Mouse (Mus musculus) intestine, postnatal 0 days (tissue): ENCODE data around the gene Vps33b. TPM values are rescaled to one million over a fixed set of nuclear protein-coding genes. Genes with fewer than 3 reads are reported as not detected.

Source experiments
- ATAC-seq: fragments of 200-750 bp; cut with Nextera tagmentation; 2 replicates; pipeline ENCODE4 v1.8.0; 2017; ENCODE audit warnings: mild to moderate bottlenecking, moderate TSS enrichment, moderate library complexity
- H3K27ac ChIP-seq: fragments of 300-500 bp; sonication (generic); 2 replicates; pipeline ENCODE4 v1.5.1; 2014; ENCODE audit warnings: mild to moderate bottlenecking, low read depth, low read length, moderate library complexity
- H3K27me3 ChIP-seq: fragments of 300-500 bp; sonication (generic); replicated peaks from 2 replicates; pipeline ENCODE4 v1.6.1; 2014; ENCODE audit warnings: low read length, mixed read lengths; ENCODE audit not compliant: control insufficient read depth, insufficient read depth
- H3K36me3 ChIP-seq: fragments of 300-500 bp; sonication (generic); 2 replicates; pipeline ENCODE4 v1.6.1; 2014; ENCODE audit warnings: mild to moderate bottlenecking, moderate library complexity; ENCODE audit not compliant: control insufficient read depth, insufficient read depth
- H3K4me1 ChIP-seq: fragments of 300-500 bp; sonication (generic); replicated peaks from 2 replicates; pipeline ENCODE4 v1.6.1; 2014; ENCODE audit warnings: antibody characterized with exemption, low read length, mixed read lengths; ENCODE audit not compliant: control insufficient read depth, insufficient read depth
- H3K4me2 ChIP-seq: fragments of 300-500 bp; sonication (generic); replicated peaks from 2 replicates; pipeline ENCODE4 v1.6.1; 2014; ENCODE audit warnings: low read depth, mild to moderate bottlenecking, moderate library complexity
- H3K4me3 ChIP-seq: fragments of 300-500 bp; sonication (generic); 2 replicates; pipeline ENCODE4 v1.5.1; 2014; ENCODE audit warnings: low read depth, low read length
- H3K9ac ChIP-seq: fragments of 300-500 bp; sonication (generic); 2 replicates; pipeline ENCODE4 v1.6.1; 2014; ENCODE audit warnings: mild to moderate bottlenecking, low read depth, low read length
- H3K9me3 ChIP-seq: fragments of 300-500 bp; sonication (generic); 2 replicates; pipeline ENCODE4 v1.6.1; 2016; ENCODE audit warnings: mixed run types; ENCODE audit not compliant: control insufficient read depth
- CTCF ChIP-seq: sonication (generic); IDR thresholded peaks from 2 replicates; pipeline ENCODE4 v1.5.1; 2016; ENCODE audit warnings: low read depth, mild to moderate bottlenecking, control low read depth, antibody characterized with exemption, moderate library complexity
- WGBS: fragments of 180-500 bp; shearing (Covaris S2); extraction: QIAGEN DNeasy Blood & Tissue Kit; methylation state at CpG from one replicate; pipeline ENCODE4 v1.1.7; 2014; 5-methylcytosine and 5-hydroxymethylcytosine counted together
- polyA plus RNA-seq: library from polyadenylated mRNA; unstranded; fragments of >200 nt; fragmentation: Nextera tagmentation; extraction: Ambion mirVana; gene quantifications from 2 replicates; pipeline ENCODE4 v1.2.1, GENCODE M21; 2015

Gene Vps33b
- polyA plus RNA-seq, 1 experiment from 2014 or later, result 12.9 TPM

DNA sequence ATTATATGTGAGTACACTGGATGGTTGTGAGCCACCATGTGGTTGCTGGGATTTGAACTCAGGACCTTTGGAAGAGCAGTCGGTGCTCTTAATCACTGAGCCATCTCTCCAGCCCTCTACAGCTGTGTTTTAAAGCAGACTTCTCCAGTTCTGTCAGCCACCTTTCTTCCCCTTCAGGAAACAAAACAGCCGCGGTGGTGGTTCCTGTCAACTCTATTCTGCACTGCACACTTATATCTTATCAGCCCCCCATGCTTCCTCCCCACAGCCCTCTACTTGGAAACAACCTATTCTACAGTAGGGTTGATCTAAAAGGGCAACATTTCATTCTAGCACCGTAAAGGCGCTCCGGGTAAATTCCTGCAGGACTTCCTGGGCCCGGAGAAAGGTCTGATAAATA, 22.6 kb upstream of the Vps33b start:
- TF ChIP-seq CTCF, result no peak
- 45% methylated on average over 7 of the region's 7 CpGs for WGBS
- Histone ChIP-seq H3K9ac (peak overlapping the region; percentile 46; the same call in 1 of the 2 replicates), H3K4me1 (no peaks in the 10 kb centered on the region), H3K27ac (0 out of 2 replicates have a peak overlapping the region, but pooled peaks have one; percentile 10), H3K4me3 (peak overlapping the region; percentile 51), H3K9me3 (no peaks in the 10 kb centered on the region), H3K27me3 (no peaks in the 10 kb centered on the region), H3K4me2 (peak overlapping the region; percentile 60), H3K36me3 (no peaks in the 10 kb centered on the region)
- ATAC-seq, result no peak

DNA sequence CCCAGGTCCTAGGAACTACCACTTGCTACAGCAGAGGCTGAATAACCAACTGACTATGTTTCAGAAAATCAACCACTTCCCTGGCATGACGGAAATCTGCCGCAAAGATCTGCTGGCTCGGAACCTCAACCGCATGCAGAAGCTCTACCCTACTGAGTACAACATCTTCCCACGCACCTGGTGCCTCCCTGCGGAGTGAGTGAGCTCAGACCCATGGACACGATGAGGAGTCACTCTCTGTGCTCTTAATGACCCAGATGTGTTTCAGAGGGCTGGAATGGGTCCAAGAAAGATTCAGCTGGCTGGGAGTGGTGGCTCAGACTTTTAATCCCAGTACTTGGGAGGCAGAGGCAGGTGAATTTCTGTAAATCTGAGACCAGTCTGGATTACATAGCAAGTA, 17.0 kb upstream of the Vps33b start:
- no peak overlapping the region for H3K9ac ChIP-seq
- no peak overlapping the region for H3K4me3 ChIP-seq
- H3K36me3 ChIP-seq, result no peaks in the 10 kb centered on the region
- ATAC-seq, result no peak
- no peaks in the 10 kb centered on the region for H3K27me3 ChIP-seq
- no peaks in the 10 kb centered on the region for H3K9me3 ChIP-seq
- no peaks in the 10 kb centered on the region; the same call in 1 of the 2 replicates for H3K4me1 ChIP-seq
- H3K4me2 ChIP-seq, result no peak overlapping the region
- 79% methylated on average over 7 of the region's 7 CpGs for whole genome bisulfite sequencing
- H3K27ac ChIP-seq, result no peak overlapping the region
- TF ChIP-seq CTCF, result no peak

DNA sequence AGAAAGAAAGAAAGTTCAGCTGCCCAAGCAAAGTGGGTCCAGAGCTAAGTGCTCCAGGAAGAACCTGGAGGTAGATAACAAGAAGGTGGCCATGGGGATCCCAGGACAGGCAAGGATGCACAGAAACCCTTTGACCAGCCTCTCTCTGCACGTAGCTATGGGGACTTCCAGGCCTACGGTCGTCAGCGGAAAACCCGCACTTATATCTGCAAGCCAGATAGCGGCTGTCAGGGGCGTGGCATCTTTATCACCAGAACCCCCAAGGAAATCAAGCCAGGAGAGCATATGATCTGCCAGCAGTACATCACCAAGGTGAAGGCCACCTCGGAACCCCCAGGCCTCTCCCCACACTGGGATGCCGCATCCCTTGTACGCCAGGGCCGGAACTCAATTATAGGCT, 16.6 kb upstream of the Vps33b start:
- no peak for TF ChIP-seq CTCF
- Histone ChIP-seq H3K36me3 (no peaks in the 10 kb centered on the region), H3K4me1 (no peaks in the 10 kb centered on the region; the same call in 1 of the 2 replicates), H3K9me3 (no peaks in the 10 kb centered on the region), H3K27me3 (no peaks in the 10 kb centered on the region), H3K4me2 (no peak overlapping the region), H3K27ac (no peak overlapping the region), H3K9ac (no peak overlapping the region), H3K4me3 (no peak overlapping the region)
- WGBS, result 67% methylated on average over 11 of the region's 11 CpGs
- ATAC-seq, result no peak

GRCm38 (mm10) chr7:80255981-80256380, 13.5 kb upstream of the Vps33b start:
- no peak overlapping the region for H3K9ac ChIP-seq
- H3K27me3 ChIP-seq, result no peaks in the 10 kb centered on the region
- WGBS, result 79% methylated on average over 2 of the region's 2 CpGs
- no peak overlapping the region for H3K27ac ChIP-seq
- H3K36me3 ChIP-seq, result no peaks in the 10 kb centered on the region
- no peak for ATAC-seq
- no peaks in the 10 kb centered on the region; the same call in 1 of the 2 replicates for H3K4me1 ChIP-seq
- no peak overlapping the region for H3K4me2 ChIP-seq
- no peak overlapping the region for H3K4me3 ChIP-seq
- peak; percentile 50 for TF ChIP-seq CTCF
- no peaks in the 10 kb centered on the region for H3K9me3 ChIP-seq

GRCm38 (mm10) chr7:80257706-80258105, 11.7 kb upstream of the Vps33b start:
- H3K4me1 ChIP-seq, result peaks cover 6% of the 10 kb centered on the region; the same call in 1 of the 2 replicates
- H3K9ac ChIP-seq, result no peak overlapping the region
- no peaks in the 10 kb centered on the region for H3K27me3 ChIP-seq
- 65% methylated on average over 2 of the region's 2 CpGs for WGBS
- no peak overlapping the region for H3K4me3 ChIP-seq
- no peak overlapping the region for H3K27ac ChIP-seq
- no peaks in the 10 kb centered on the region for H3K36me3 ChIP-seq
- no peak overlapping the region for H3K4me2 ChIP-seq
- TF ChIP-seq CTCF, result no peak
- H3K9me3 ChIP-seq, result no peaks in the 10 kb centered on the region
- no peak for ATAC-seq

DNA sequence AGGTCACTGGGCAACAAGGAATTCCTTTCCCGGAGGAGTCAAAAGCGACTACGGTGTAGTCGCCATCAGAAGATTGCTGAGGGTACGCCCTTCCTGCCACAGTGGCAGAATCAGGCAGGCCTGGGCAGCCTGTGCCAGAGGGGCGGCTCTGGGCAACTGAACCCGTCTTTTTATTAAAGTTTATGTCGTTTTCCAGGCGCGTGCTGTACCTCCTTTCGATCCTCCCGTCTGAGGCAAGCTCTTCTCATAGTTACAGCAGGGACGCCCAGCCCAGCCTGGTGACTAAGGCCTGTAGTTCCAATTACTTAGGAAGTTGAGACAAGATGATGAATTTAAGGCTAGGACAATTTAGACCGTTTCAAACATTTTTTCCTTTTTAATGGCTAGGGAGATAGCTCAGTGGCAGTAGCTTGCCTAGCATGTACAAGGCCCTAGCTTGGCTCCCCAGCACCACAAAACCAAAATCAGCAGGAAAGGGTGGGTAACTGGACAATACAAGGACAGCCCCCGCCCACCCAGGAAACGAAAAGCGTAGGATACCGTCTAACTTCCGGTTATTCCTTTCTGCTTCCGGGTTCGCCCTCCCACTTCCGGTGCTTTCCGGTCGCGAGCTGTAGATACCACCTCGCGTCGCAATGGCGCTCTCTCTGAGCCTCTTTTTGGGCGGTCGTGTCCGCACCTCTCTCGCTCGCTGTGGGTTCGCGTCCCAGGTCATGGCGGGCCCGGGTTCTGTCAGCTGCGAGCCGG, 8.7 kb upstream of the Vps33b start, which contains the start of gene Ngrn:
Ngrn (plus strand) TSS at position 591 of the 747 bp plus-strand sequence.
- H3K9me3 ChIP-seq, result no peaks in the 10 kb centered on the region
- 24% methylated on average over 40 of the region's 40 CpGs for WGBS
- peaks cover 11% of the 10 kb centered on the region; the same call in 1 of the 2 replicates for H3K36me3 ChIP-seq
- peak within 1 kb of the TSS; percentile 74 for H3K4me3 ChIP-seq
- TF ChIP-seq CTCF, result peak; percentile 50
- peak; percentile 81 for ATAC-seq
- peak within 1 kb of the TSS; percentile 76 for H3K27ac ChIP-seq
- peak within 1 kb of the TSS; percentile 79 for H3K4me2 ChIP-seq
- H3K27me3 ChIP-seq, result no peaks in the 10 kb centered on the region
- peak within 1 kb of the TSS; percentile 75 for H3K9ac ChIP-seq
- peaks cover 6% of the 10 kb centered on the region; the same call in 1 of the 2 replicates for H3K4me1 ChIP-seq
